Mouse (Mus musculus): ENCODE results near the gene Map3k4.

Map3k4 gene

DNA sequence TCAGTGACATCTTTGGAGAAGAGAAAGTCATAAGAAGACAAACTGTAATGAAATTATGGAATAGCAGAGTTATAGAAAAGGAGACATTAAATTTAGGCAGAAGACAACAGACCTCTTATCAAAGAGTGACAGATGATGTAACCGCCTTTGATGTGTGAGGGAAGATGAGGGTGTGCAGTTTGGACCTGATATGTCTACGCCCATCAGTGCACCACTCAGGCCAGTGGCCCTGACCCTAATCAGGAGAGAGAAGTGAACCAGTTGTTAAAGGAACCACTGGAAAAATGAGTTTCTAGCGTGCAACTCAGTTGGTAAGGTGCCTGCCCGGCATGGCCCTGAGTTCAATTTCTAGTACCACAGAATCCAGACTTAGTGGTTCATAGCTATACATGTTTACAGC, 132.7 kb downstream of the Map3k4 start:
- DNase-seq (ENCODE audit: low read depth, low spot score), result no peak

DNA sequence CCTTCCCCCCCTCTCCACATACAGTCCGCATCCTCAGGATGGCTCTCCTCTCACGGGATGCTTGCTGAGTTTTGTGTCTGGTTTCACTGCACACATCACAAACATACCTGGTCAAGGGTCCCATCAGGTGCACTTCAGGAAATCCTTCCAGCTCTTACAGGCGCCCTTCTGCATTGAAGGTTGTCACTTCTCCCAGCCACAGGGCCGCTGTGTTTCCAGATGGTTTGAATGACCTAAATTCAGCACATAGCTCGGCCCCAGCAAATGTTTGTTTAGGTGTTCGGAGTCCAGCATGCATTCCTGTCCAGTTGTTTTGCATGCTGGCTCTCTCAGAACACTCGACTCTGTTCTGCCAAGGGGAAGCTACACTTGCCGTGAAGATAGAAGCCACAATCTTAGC, 134.3 kb downstream of the Map3k4 start:
- no peak for DNase-seq (ENCODE audit: low read depth, low spot score)

DNA sequence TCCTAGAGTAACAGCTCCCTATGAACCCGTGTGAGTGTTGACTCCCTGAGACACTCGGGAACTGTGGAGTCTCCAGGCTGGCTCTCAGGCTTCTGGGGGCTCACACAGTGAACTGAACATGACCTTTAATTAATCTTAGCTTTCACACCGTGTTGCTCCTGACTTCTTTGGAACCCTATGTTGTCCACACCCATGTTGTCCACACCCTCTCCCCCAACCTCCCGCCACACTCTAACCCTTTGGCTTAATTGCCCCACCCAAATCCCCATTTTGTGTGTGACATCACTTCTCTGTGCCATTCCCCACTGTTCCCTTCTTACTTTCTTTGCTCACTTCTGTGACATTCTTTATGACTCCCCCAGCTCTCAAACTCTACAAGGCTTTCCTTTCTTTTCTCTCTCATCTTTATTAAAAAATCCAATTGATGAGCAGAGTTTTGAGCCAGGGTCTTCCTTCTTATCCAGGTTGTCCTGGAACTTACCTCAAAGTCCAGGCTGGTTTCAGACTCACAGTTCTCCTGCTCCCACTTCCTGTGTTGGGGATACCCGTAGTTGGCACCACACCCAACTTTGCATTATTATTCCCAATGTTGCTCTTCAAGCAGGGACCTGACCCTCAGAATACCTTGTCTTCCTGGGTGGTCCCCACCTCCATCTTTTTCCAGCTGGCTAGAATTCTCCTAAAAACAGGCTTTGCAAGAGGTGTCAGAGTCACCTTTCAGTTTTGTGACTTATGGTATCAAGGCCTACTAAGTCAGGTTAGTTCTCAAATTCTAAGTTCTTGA, 135.7 kb downstream of the Map3k4 start:
- DNase-seq (ENCODE audit: low read depth, low spot score), result no peak

DNA sequence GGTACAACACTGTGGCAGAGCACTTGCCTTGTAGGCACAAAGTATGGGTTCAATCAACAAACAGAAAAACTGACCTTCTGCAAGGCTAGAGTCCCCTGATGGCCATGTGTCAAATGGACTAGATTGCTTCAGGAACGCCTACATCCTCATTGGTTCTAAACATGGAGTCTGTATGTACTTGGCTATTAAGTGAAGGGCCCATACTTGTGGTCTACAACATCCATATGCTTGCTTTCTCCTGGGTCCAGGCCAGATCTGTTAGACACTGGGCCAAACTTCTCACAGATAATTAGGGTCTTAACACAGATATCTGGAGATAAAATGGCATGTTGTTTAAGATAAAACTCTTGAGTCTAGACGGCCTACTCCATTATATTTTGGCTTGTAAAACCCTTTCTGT, 138.8 kb downstream of the Map3k4 start:
- no peak for DNase-seq (ENCODE audit: low read depth, low spot score)

DNA sequence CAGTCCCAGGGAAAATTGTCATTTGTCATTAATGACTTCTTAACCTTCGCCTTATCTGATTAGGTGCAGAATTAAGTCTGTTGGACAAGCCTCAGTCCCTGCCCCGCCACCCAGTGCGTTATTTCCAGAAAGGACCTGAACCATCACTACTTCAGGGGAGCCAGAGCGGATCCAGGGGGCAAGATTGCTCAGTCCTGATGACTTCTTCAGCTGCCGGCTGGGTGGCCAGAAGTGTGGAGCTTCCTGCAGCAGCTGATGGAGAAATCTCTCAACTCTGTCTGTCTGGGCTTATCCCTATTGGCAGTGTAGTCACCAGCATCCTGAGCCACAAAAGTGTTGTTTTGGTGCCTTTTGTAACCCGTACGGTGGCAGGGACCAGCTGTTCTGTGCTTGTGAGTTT, 139.3 kb downstream of the Map3k4 start:
- DNase-seq (ENCODE audit: low read depth, low spot score), result no peak

Data from telencephalon, adult 2 months (tissue).